Mouse (Mus musculus) CH12.LX (cell line): ENCODE measurements around the gene Arhgef25. TPM values are rescaled to one million over a fixed set of nuclear protein-coding genes. Genes with fewer than 3 reads are reported as not detected.

ENCODE experiments used
- DNase-seq: peaks from one replicate; pipeline ENCODE4 v3.0.0-alpha.2; 2013; ENCODE audit errors: extremely low read depth
- H3K27ac ChIP-seq: 2 replicates; pipeline ENCODE4 v1.5.1; 2012; ENCODE audit warnings: low read depth, mild to moderate bottlenecking, control low read depth, moderate library complexity; ENCODE audit not compliant: insufficient read depth
- H3K27me3 ChIP-seq: replicated peaks from 2 replicates; pipeline ENCODE3; 2012; ENCODE audit warnings: inconsistent platforms
- H3K36me3 ChIP-seq, 2 experiments: replicated peaks in 1 of 2; 2 replicates each; pipeline versions ENCODE3 to v1.6.1; 2012; ENCODE audit warnings: inconsistent platforms in 1 of 2, low read length in 1 of 2, mild to moderate bottlenecking in 1 of 2, mixed read lengths in 1 of 2, moderate library complexity in 1 of 2; ENCODE audit not compliant: control insufficient read depth in 1 of 2, insufficient read depth in 1 of 2
- H3K4me1 ChIP-seq, 2 experiments: 2 replicates each; pipeline ENCODE4 v1.6.1; 2012; ENCODE audit warnings: inconsistent platforms in 1 of 2, moderate library complexity in 1 of 2; ENCODE audit not compliant: insufficient read depth in 2 of 2, control insufficient read depth in 1 of 2
- H3K4me2 ChIP-seq: 2 replicates; pipeline ENCODE4 v1.6.1; 2012; ENCODE audit warnings: low read depth, mild to moderate bottlenecking, control low read depth; ENCODE audit not compliant: poor library complexity, insufficient read depth, severe bottlenecking
- H3K4me3 ChIP-seq, 3 experiments: fragments of 150-350 bp in 1 of 3; sonication (generic) in 1 of 3; replicated peaks in 1 of 3; 2 replicates each; pipeline versions ENCODE3 to v1.5.1; 2011 to 2012; ENCODE audit warnings: low read depth in 2 of 3, low read length in 2 of 3, mild to moderate bottlenecking in 2 of 3, moderate library complexity in 2 of 3, control low read depth in 1 of 3, improper control_type of control experiment in 1 of 3, inconsistent platforms in 1 of 3, mixed read lengths in 1 of 3; ENCODE audit not compliant: poor library complexity in 1 of 3
- H3K79me2 ChIP-seq: replicated peaks from 2 replicates; pipeline ENCODE4 v1.6.1; 2012; ENCODE audit warnings: mild to moderate bottlenecking, moderate library complexity; ENCODE audit not compliant: control insufficient read depth, poor library complexity, insufficient read depth, severe bottlenecking; ENCODE audit errors: extremely low read depth
- H3K9ac ChIP-seq: 2 replicates; pipeline ENCODE4 v1.6.1; 2012; ENCODE audit warnings: low read depth, mild to moderate bottlenecking, control low read depth, moderate library complexity; ENCODE audit not compliant: insufficient read depth
- H3K9me3 ChIP-seq: replicated peaks from 2 replicates; pipeline ENCODE3; 2012; ENCODE audit warnings: low read length, inconsistent platforms, mixed read lengths
- BHLHE40 ChIP-seq: IDR thresholded peaks from 2 replicates; pipeline ENCODE4 v1.6.1; 2011; ENCODE audit warnings: mild to moderate bottlenecking, low read depth, low read length, improper control_type of control experiment
- E2F4 ChIP-seq: IDR thresholded peaks from 2 replicates; pipeline ENCODE4 v1.6.1; 2011; ENCODE audit warnings: low read depth, low read length, improper control_type of control experiment; ENCODE audit not compliant: insufficient replicate concordance
- GABPA ChIP-seq: IDR thresholded peaks from 2 replicates; pipeline ENCODE4 v1.6.1; 2012; ENCODE audit warnings: low read depth, low read length, improper control_type of control experiment, inconsistent platforms; ENCODE audit not compliant: insufficient replicate concordance
- HCFC1 ChIP-seq: IDR thresholded peaks from 2 replicates; pipeline ENCODE4 v1.6.1; 2012; ENCODE audit warnings: low read depth, mild to moderate bottlenecking, inconsistent platforms, low read length, improper control_type of control experiment
- JUND ChIP-seq: conservative IDR thresholded peaks from 2 replicates; pipeline ENCODE4 v1.6.1; 2011; ENCODE audit warnings: low read depth, low read length, improper control_type of control experiment
- MAFK ChIP-seq: IDR thresholded peaks from 2 replicates; pipeline ENCODE4 v1.6.1; 2011; ENCODE audit warnings: low read length, improper control_type of control experiment; ENCODE audit not compliant: insufficient replicate concordance
- MAX ChIP-seq: IDR thresholded peaks from 2 replicates; pipeline ENCODE4 v1.6.1; 2011; ENCODE audit warnings: low read length, improper control_type of control experiment
- MAZ ChIP-seq: IDR thresholded peaks from 2 replicates; pipeline ENCODE4 v1.6.1; 2012; ENCODE audit warnings: low read depth, mild to moderate bottlenecking, inconsistent platforms, low read length, improper control_type of control experiment, moderate library complexity
- MEF2A ChIP-seq: IDR thresholded peaks from 2 replicates; pipeline ENCODE4 v1.6.1; 2014; ENCODE audit warnings: low read depth, mild to moderate bottlenecking, inconsistent platforms, low read length, improper control_type of control experiment, borderline replicate concordance
- MXI1 ChIP-seq: IDR thresholded peaks from 2 replicates; pipeline ENCODE4 v1.6.1; 2011; ENCODE audit warnings: mild to moderate bottlenecking, low read depth, low read length, improper control_type of control experiment
- MYC ChIP-seq: IDR thresholded peaks from 2 replicates; pipeline ENCODE4 v1.6.1; 2011; ENCODE audit warnings: low read depth, mild to moderate bottlenecking, improper control_type of control experiment, low read length
- NELFE ChIP-seq: IDR thresholded peaks from 2 replicates; pipeline ENCODE4 v1.6.1; 2011; ENCODE audit warnings: low read depth, low read length, improper control_type of control experiment
- NRF1 ChIP-seq: IDR thresholded peaks from 2 replicates; pipeline ENCODE4 v1.6.1; 2014; ENCODE audit warnings: low read depth, mild to moderate bottlenecking, inconsistent platforms, low read length, improper control_type of control experiment, moderate library complexity
- POLR2A ChIP-seq: IDR thresholded peaks from 2 replicates; pipeline ENCODE4 v1.6.1; 2011; ENCODE audit warnings: low read depth, mild to moderate bottlenecking, improper control_type of control experiment, low read length
- POLR2AphosphoS2 ChIP-seq: IDR thresholded peaks from 2 replicates; pipeline ENCODE4 v1.6.1; 2011; ENCODE audit warnings: low read depth, low read length, improper control_type of control experiment
- RAD21 ChIP-seq: IDR thresholded peaks from 2 replicates; pipeline ENCODE4 v1.6.1; 2011; ENCODE audit warnings: low read depth, mild to moderate bottlenecking, low read length, improper control_type of control experiment, moderate library complexity
- SIN3A ChIP-seq: IDR thresholded peaks from 2 replicates; pipeline ENCODE4 v1.6.1; 2012; ENCODE audit warnings: low read length, improper control_type of control experiment, inconsistent platforms
- SMC3 ChIP-seq: IDR thresholded peaks from 2 replicates; pipeline ENCODE4 v1.6.1; 2011; ENCODE audit warnings: low read depth, low read length, improper control_type of control experiment
- TBP ChIP-seq: conservative IDR thresholded peaks from 2 replicates; pipeline ENCODE4 v1.6.1; 2011; ENCODE audit warnings: low read depth, low read length, improper control_type of control experiment
- USF1 ChIP-seq: IDR thresholded peaks from 2 replicates; pipeline ENCODE4 v1.6.1; 2014; ENCODE audit warnings: low read depth, mild to moderate bottlenecking, inconsistent platforms, low read length, improper control_type of control experiment
- USF2 ChIP-seq: conservative IDR thresholded peaks from 2 replicates; pipeline ENCODE4 v1.6.1; 2011; ENCODE audit warnings: low read depth, low read length, improper control_type of control experiment
- ZC3H11A ChIP-seq: IDR thresholded peaks from 2 replicates; pipeline ENCODE4 v1.6.1; 2012; ENCODE audit warnings: low read depth, mild to moderate bottlenecking, inconsistent platforms, low read length, improper control_type of control experiment
- ZMIZ1 ChIP-seq: IDR thresholded peaks from 2 replicates; pipeline ENCODE4 v1.6.1; 2012; ENCODE audit warnings: low read depth, mild to moderate bottlenecking, inconsistent platforms, low read length, improper control_type of control experiment
- ZNF384 ChIP-seq: IDR thresholded peaks from 2 replicates; pipeline ENCODE4 v1.6.1; 2012; ENCODE audit warnings: low read depth, low read length, improper control_type of control experiment, inconsistent platforms
- dilution Hi-C: fragments of 300-500 bp; cut with MboI; formaldehyde crosslinking; loops from 2 replicates; pipeline ENCODE4 v1.14.3; 2020; ENCODE audit warnings: low sequenced_read_pairs; ENCODE audit not compliant: extremely low pct_unique_long_range_greater_than_20kb, extremely low pct_ligation_motif_present
- in situ Hi-C: fragments of 300-500 bp; cut with MboI; formaldehyde crosslinking; loops from 3 replicates; pipeline ENCODE4 v1.14.3; 2019; ENCODE audit warnings: low sequenced_read_pairs, low pct_ligation_motif_present, low pct_unique_long_range_greater_than_20kb, mixed read lengths
- polyA plus RNA-seq: library from polyadenylated mRNA; unstranded; fragments of >175 nt; gene quantifications from 2 replicates; pipeline ENCODE4 v1.2.1, GENCODE M21; 2012; ENCODE audit warnings: low read depth; ENCODE audit not compliant: insufficient read length
- total RNA-seq, 2 experiments: library from RNA; depleted of rRNA; stranded (reverse); fragments of 300-350 nt in 1 of 2; fragments of >200 nt in 1 of 2; gene quantifications; 2 replicates each; pipeline ENCODE4 v1.2.3; 2012 to 2014

Gene Arhgef25
- total and polyA plus RNA-seq, 3 experiments = 3.3 to 8.7 (median 8.3) TPM

DNA sequence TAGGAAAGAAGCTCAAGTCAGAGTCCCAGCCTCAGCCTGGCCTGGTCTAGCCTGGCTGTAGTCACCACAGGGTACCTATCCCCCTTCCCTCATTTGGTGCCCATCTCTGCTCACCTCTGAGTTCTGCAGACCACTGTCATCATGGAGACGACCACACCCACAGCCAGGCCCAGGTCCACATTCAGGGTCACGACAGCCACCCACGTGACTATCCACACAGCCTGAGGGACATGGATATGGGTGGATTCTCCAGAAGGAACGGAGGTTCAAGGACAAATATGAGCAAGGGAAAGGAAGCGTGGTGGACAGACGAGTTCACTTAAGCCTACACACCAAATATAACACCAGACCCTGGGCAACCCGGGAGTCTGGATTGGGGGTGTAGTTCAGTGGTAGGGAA lies 15.7 kb downstream of the Arhgef25 start:
- H3K4me2 ChIP-seq = no peak overlapping the region
- no peaks in the 10 kb centered on the region for H3K79me2 ChIP-seq
- dilution Hi-C loops (no loop called here), in situ Hi-C loops (no loop called here)
- H3K36me3 ChIP-seq = peaks cover 0 to 14% of the 10 kb centered on the region in 2 experiments
- H3K4me1 ChIP-seq = peaks cover 9 to 10% of the 10 kb centered on the region in 2 experiments
- H3K27ac ChIP-seq = no peak overlapping the region
- H3K9ac ChIP-seq = no peak overlapping the region
- H3K9me3 ChIP-seq = no peaks in the 10 kb centered on the region
- DNase-seq = no peak
- TF ChIP-seq GABPA = no peak
- TF ChIP-seq SMC3 = no peak
- no peak for TF ChIP-seq MAX
- TF ChIP-seq ZNF384 = no peak
- TF ChIP-seq MAFK = no peak
- TF ChIP-seq SIN3A = no peak
- TF ChIP-seq BHLHE40 = no peak
- TF ChIP-seq USF1 = no peak
- no peak for TF ChIP-seq POLR2AphosphoS2
- TF ChIP-seq MYC = no peak
- TF ChIP-seq E2F4 = no peak
- no peak for TF ChIP-seq ZMIZ1
- TF ChIP-seq NELFE = no peak
- TF ChIP-seq ZC3H11A = no peak
- TF ChIP-seq POLR2A = no peak
- no peak for TF ChIP-seq NRF1
- TF ChIP-seq TBP = no peak
- no peak overlapping the region for H3K4me3 ChIP-seq
- peaks cover 32% of the 10 kb centered on the region for H3K27me3 ChIP-seq

DNA sequence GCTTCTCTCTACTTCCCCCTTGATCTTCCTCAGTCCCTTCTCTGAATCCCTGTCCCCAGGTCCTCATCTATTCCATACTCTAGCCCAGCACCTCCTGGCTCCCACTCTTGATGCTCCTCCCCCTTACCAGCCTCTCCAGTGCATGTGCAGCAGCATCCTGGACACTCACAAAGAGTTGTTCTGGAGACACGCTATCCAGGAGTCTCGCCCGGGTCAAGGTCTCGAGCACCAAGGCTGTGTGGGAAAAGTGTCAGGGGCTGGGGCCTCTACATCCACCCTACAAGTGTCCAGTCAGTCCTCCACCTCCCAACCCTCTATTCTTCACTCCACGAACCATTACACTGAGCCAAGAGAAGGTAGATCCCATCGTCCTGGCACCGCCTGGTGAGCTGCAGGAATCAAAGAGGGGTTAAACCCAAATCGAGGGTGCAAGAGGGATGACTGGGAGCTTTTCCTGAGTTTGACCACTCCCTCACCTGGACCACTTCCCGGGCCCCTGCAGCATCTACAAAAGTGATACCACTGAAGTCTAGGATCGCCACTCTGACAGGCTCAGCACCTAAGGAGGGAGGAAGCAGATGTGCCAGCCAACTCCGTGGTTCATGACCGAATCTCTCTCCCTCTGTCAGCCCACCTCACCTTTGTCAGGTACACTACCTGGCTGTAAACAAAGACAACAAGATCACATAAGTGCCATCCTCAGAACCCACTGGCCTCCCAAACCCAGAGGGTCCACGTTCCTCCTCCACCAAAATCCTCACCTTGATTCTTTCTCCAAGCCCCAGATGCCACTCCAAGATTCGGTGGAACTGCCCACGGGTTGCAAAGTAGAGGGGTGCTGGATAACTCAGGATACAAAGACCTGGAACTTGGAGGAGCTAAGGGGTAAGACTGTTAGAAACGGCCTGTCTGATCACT lies 16.5 kb downstream of the Arhgef25 start:
- peaks cover 8 to 10% of the 10 kb centered on the region in 2 experiments for H3K4me1 ChIP-seq
- TF ChIP-seq MAZ (no peak), MXI1 (no peak), JUND (no peak), HCFC1 (no peak), RAD21 (no peak), USF2 (no peak), MEF2A (no peak)
- TF ChIP-seq, all 38 proteins: peak for 0
- Histone ChIP-seq H3K4me2 (no peak overlapping the region), H3K9ac (no peak overlapping the region), H3K36me3 (peaks cover 0 to 14% of the 10 kb centered on the region in 2 experiments), H3K27me3 (peaks cover 32% of the 10 kb centered on the region), H3K4me3 (no peak overlapping the region), H3K27ac (no peak overlapping the region), H3K79me2 (no peaks in the 10 kb centered on the region), H3K9me3 (no peaks in the 10 kb centered on the region)
- no peak for DNase-seq
- in situ Hi-C loops (no loop called here), dilution Hi-C loops (no loop called here)
